Mouse (Mus musculus) heart, embryonic 14.5 days (tissue): ENCODE measurements at regions not wholly inside any gene's neighbourhood (a gene's known extent, or its start where the extent isn't known, plus 50 kb on each side); places are given as distances from the start of the nearest gene placed in this dataset.

Source experiments
- ATAC-seq: fragments of 200-750 bp; cut with Nextera tagmentation; 2 replicates; pipeline ENCODE4 v1.8.0; 2017; ENCODE audit warnings: low read depth, moderate TSS enrichment; ENCODE audit not compliant: insufficient number of reproducible peaks, insufficient read depth, low FRiP score
- H3K27ac ChIP-seq, 2 experiments: fragments of 200-500 bp in 1 of 2; fragments of 300-500 bp in 1 of 2; sonication (generic) in 1 of 2; replicated peaks in 1 of 2; 2 replicates each; pipeline ENCODE4 v1.5.1; 2012 to 2014; ENCODE audit warnings: low read depth in 2 of 2, low read length in 2 of 2, control low read depth in 1 of 2, mild to moderate bottlenecking in 1 of 2, mixed read lengths in 1 of 2; ENCODE audit not compliant: control insufficient read depth in 1 of 2, insufficient read depth in 1 of 2
- H3K27me3 ChIP-seq: fragments of 300-500 bp; sonication (generic); 2 replicates; pipeline ENCODE4 v1.6.1; 2014; ENCODE audit warnings: mild to moderate bottlenecking, low read length, control low read depth; ENCODE audit not compliant: control insufficient read depth, insufficient read depth
- H3K36me3 ChIP-seq: fragments of 300-500 bp; sonication (generic); 2 replicates; pipeline ENCODE4 v1.6.1; 2014; ENCODE audit warnings: mild to moderate bottlenecking, control low read depth, low read length, mixed read lengths; ENCODE audit not compliant: control insufficient read depth, insufficient read depth
- H3K4me1 ChIP-seq, 2 experiments: fragments of 200-500 bp in 1 of 2; fragments of 300-500 bp in 1 of 2; sonication (generic) in 1 of 2; 2 replicates each; pipeline ENCODE4 v1.6.1; 2012 to 2014; ENCODE audit warnings: low read length in 2 of 2, control low read depth in 1 of 2, mixed read lengths in 1 of 2; ENCODE audit not compliant: control insufficient read depth in 2 of 2, insufficient read depth in 2 of 2
- H3K4me2 ChIP-seq: fragments of 300-500 bp; sonication (generic); 2 replicates; pipeline ENCODE4 v1.6.1; 2014; ENCODE audit warnings: mild to moderate bottlenecking, low read length
- H3K4me3 ChIP-seq, 2 experiments: fragments of 200-500 bp in 1 of 2; fragments of 300-500 bp in 1 of 2; sonication (generic) in 1 of 2; 2 replicates each; pipeline ENCODE4 v1.5.1; 2012 to 2014; ENCODE audit warnings: low read length in 2 of 2, mild to moderate bottlenecking in 2 of 2, control low read depth in 1 of 2, low read depth in 1 of 2, moderate library complexity in 1 of 2; ENCODE audit not compliant: control insufficient read depth in 1 of 2, insufficient read depth in 1 of 2
- H3K9ac ChIP-seq: fragments of 300-500 bp; sonication (generic); 2 replicates; pipeline ENCODE4 v1.6.1; 2014; ENCODE audit warnings: mild to moderate bottlenecking, low read length
- H3K9me3 ChIP-seq: fragments of 300-500 bp; sonication (generic); 2 replicates; pipeline ENCODE4 v1.6.1; 2016; ENCODE audit warnings: low read length, control low read depth; ENCODE audit not compliant: control insufficient read depth
- WGBS: fragments of 180-500 bp; shearing (Covaris S2); extraction: QIAGEN DNeasy Blood & Tissue Kit; methylation state at CpG from one replicate; pipeline ENCODE4 v1.1.7; 2014; 5-methylcytosine and 5-hydroxymethylcytosine counted together

DNA sequence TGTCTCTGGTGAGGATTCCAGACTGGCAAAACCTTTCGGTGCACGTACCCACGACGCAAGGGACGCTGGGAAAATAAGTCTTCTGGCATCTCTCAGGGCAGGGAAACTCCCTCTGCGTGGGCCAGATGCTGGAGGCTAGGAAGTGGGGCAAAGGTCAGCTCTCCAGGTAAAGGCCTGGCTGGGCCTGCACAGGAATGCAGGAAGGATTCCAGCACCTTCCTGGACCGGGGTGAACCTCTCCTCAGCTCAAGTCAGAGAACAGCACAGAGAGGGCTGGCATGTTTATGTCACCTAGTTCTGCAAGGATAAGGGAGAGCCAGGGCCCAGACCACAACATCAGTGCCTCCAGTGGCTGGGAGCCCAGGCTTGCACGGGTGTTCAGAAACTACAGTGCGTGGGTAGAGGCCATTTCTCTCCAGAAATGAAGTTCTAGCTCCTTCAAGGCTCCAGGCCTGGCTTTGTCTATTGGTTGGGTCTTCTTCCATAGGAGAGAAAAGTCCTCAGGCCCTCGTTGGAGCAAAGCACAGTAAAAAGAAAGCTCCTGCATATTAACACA is 74.9 kb upstream of the Ptpn1 start:
- H3K4me2 ChIP-seq = no peak overlapping the region
- no peaks in the 10 kb centered on the region for H3K27me3 ChIP-seq
- H3K4me1 ChIP-seq = peaks cover 32 to 40% of the 10 kb centered on the region in 2 experiments
- ATAC-seq = no peak
- H3K9me3 ChIP-seq = no peaks in the 10 kb centered on the region
- no peaks in the 10 kb centered on the region for H3K36me3 ChIP-seq
- no peak overlapping the region for H3K4me3 ChIP-seq
- H3K9ac ChIP-seq = peak overlapping the region; percentile 27
- 60% methylated on average over 10 of the region's 10 CpGs for WGBS
- H3K27ac ChIP-seq = no peak overlapping the region; a peak in 1 of 4 replicates

DNA sequence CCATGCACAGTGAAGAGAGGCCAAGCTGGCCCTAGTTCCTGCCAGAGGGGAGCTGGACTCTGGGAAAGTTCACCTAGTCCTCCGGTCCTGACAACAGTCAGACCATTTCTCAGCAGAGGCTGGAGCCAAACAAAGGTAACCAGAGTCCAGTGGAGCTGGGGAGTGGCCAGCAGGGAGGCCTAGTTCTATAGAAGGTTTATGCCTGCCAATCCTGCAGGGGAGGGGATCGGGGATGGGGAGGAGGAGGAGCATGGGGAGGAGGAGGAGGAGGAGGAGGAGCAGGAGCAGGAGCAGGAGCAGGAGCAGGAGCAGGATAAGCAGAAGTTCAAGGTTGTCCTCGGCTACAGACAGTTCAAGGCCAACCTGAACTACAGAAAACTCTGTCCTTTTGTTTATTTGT is 75.8 kb upstream of the Ptpn1 start:
- H3K27me3 ChIP-seq = no peaks in the 10 kb centered on the region
- no peak overlapping the region for H3K9ac ChIP-seq
- ATAC-seq = no peak
- H3K9me3 ChIP-seq = no peaks in the 10 kb centered on the region
- no peak overlapping the region for H3K4me2 ChIP-seq
- no peak overlapping the region for H3K4me3 ChIP-seq
- 62% methylated on average over 3 of the region's 3 CpGs for WGBS
- peaks cover 39 to 46% of the 10 kb centered on the region in 2 experiments for H3K4me1 ChIP-seq
- no peak overlapping the region for H3K27ac ChIP-seq
- H3K36me3 ChIP-seq = no peaks in the 10 kb centered on the region

DNA sequence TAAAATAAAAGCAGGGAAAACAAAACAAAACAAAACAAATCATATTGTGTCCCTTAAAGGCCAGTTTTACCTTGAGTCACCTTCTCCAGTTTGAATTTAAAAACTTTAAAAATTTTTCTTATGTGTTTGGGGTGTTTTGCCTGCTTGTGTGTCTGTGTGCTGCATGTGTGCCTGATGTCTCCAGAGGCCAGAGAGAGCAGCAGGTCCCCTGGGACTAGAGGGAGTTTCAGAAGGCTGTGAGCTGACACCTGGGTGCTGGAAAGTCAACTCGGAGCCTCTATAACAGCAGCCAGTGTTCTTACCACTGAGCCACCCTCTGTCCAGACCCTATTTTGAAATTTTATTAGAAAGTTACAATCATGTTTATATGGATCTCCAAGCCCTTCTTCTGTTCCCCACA is 77.8 kb upstream of the Ptpn1 start:
- H3K4me3 ChIP-seq = no peak overlapping the region
- H3K4me1 ChIP-seq = peaks cover 37 to 48% of the 10 kb centered on the region in 2 experiments

DNA sequence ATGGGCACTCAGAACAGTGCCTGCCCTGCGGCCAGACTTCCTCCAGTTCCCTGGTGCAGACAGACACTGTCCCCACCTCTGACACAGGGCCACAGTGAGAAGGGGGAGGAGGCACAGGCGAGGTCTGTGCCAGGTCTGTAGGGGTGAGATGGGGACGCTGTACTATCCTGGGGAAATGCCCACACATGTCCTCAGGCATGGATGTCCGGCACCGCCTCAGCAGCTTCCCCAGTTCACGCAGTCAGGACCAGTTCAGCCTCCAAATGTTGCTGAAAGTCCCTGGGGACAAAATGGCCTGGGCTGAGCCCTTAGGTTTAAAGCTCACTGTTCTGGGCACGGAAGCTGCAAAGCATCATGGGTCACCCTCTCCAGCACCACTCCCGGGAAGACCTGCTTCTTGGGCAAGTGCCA is 78.4 kb upstream of the Ptpn1 start:
- H3K9ac ChIP-seq = no peak overlapping the region
- no peak overlapping the region for H3K27ac ChIP-seq
- no peak for ATAC-seq
- no peak overlapping the region for H3K4me2 ChIP-seq
- H3K27me3 ChIP-seq = no peaks in the 10 kb centered on the region
- WGBS = 68% methylated on average over 8 of the region's 8 CpGs
- no peak overlapping the region for H3K4me3 ChIP-seq
- no peaks in the 10 kb centered on the region for H3K36me3 ChIP-seq
- peaks cover 43 to 55% of the 10 kb centered on the region in 2 experiments for H3K4me1 ChIP-seq
- H3K9me3 ChIP-seq = no peaks in the 10 kb centered on the region

More for the DNA sequence above, 77.8 kb upstream of the Ptpn1 start:
- no peak for ATAC-seq
- 69% methylated on average over 1 of the region's 1 CpGs for WGBS
- Histone ChIP-seq H3K4me2 (no peak overlapping the region), H3K9ac (no peak overlapping the region), H3K36me3 (no peaks in the 10 kb centered on the region), H3K27ac (no peak overlapping the region), H3K27me3 (no peaks in the 10 kb centered on the region), H3K9me3 (no peaks in the 10 kb centered on the region)

- Histone ChIP-seq H3K9me3 (no peaks in the 10 kb centered on the region), H3K4me1 (peaks cover 45 to 59% of the 10 kb centered on the region in 2 experiments), H3K4me2 (no peak overlapping the region), H3K9ac (no peak overlapping the region), H3K27me3 (no peaks in the 10 kb centered on the region), H3K36me3 (no peaks in the 10 kb centered on the region), H3K4me3 (no peak overlapping the region), H3K27ac (no peak overlapping the region)
- ATAC-seq = no peak
- WGBS = 82% methylated on average over 9 of the region's 9 CpGs
Measured at GRCm38 (mm10) chr2:167852582-167852981, 79.3 kb upstream of the Ptpn1 start.

DNA sequence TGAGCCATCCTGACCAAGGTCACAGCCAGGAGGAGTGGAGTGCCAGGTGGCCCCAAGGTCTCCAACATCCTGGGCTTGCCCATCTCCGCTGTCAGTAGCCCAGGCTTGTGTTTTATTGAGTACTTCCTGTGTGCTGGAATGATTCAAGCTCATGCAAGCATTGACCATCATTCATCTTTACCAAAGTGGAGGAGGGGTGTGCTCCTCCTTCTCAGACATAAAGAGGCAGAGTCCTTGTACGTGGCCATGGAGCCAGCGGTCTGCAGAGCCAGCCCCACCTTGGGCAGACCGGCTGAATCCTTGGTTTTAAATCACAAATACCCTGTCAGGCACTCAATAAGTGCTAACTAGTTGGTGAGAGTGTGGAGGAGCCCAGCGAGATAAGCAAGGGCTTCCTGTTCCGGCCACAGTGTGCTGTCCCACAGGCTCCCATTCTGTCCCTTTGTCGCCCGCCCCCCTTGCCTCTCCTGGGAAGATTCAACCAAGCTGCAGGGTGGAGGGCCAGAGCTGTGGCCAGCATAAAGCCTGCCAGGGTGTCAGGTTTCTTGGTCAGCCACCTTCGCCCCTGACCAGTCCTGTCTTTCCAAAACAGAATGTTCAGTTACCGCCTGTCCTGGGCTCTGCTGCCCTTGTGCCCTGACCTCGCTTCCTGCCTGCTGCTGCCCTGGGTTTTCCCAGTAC is 80.5 kb upstream of the Ptpn1 start:
- Histone ChIP-seq H3K4me2 (peak overlapping the region; percentile 24; the same call in 1 of the 2 replicates), H3K4me3 (no peak overlapping the region)
- no peak for ATAC-seq

GRCm38 (mm10) chr2:167849999-167850552 is 81.8 kb upstream of the Ptpn1 start:
- no peak overlapping the region for H3K9ac ChIP-seq
- peaks cover 46 to 50% of the 10 kb centered on the region in 2 experiments for H3K4me1 ChIP-seq
- H3K4me2 ChIP-seq = no peak overlapping the region
- H3K27ac ChIP-seq = no peak overlapping the region
- 77% methylated on average over 10 of the region's 10 CpGs for WGBS
- H3K9me3 ChIP-seq = no peaks in the 10 kb centered on the region
- no peaks in the 10 kb centered on the region for H3K36me3 ChIP-seq
- H3K4me3 ChIP-seq = no peak overlapping the region
- no peak for ATAC-seq
- no peaks in the 10 kb centered on the region for H3K27me3 ChIP-seq

More for the DNA sequence above, 80.5 kb upstream of the Ptpn1 start:
- H3K27me3 ChIP-seq = no peaks in the 10 kb centered on the region
- H3K4me1 ChIP-seq = peaks cover 43 to 50% of the 10 kb centered on the region in 2 experiments
- H3K36me3 ChIP-seq = no peaks in the 10 kb centered on the region
- H3K9ac ChIP-seq = peak overlapping the region; percentile 41; the same call in 1 of the 2 replicates
- H3K9me3 ChIP-seq = no peaks in the 10 kb centered on the region
- peak overlapping the region; percentile 42 to 59; a peak in 3 of 4 replicates for H3K27ac ChIP-seq
- 12% methylated on average over 11 of the region's 11 CpGs for WGBS
